Mouse (Mus musculus): ENCODE measurements around the gene Syndig1l. TPM values are rescaled to one million over a fixed set of nuclear protein-coding genes. Genes with fewer than 3 reads are reported as not detected.
A peak's percentile ranks its signal among the peaks of the same experiment; 100 is the strongest.

The Syndig1l gene
- polyA plus RNA-seq, 1 experiment from 2014 or later, result 11.2 TPM

DNA sequence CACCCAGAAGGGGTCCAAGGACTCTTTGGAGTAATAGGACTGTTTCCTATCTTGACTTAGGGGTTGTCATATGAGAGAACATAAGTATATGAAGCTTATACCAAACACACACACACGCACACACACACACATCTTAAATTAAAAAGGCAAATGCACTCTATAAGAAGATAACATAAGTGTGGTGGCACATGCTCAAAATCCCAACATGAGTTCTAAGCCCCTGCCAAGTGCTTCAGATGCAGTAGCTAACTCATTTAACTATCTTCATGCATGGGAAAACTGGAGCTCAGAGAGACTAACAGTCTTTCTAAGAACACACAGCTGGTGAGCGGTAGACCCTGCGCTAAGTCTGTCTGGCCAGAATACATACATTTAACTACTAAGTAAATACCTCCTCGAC, 11.1 kb downstream of the Syndig1l start:
- WGBS, result 81% methylated on average over 4 of the region's 4 CpGs
- H3K27ac ChIP-seq (ENCODE audit: low read depth, low read length), result no peak overlapping the region

DNA sequence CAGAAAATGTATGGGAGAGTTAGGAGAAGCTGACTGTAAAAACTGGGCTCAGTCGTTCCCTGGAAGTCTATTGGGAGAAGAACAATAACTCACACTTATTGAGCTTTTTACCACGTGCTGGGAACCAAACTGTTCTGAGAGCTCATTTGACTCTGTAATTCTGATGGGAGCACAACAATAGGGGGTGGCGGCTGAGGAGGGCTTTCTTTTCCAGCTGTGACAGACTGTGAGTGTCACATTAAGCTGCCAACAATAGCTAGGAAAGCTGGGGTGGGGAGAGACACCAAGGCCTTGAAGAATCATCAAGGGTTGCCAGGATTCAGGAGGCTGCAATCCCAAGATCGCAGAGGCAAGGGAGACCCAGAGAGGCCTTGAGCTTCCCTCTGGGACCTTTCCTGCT, 12.5 kb downstream of the Syndig1l start:
- no peaks in the 10 kb centered on the region for H3K4me1 ChIP-seq (ENCODE audit: control insufficient read depth, insufficient read depth, low read length)
- no peak for ATAC-seq (ENCODE audit: low read depth)
- H3K9ac ChIP-seq (replicated peaks; ENCODE audit: low read depth, low read length), result no peak overlapping the region
- no peak overlapping the region for H3K4me2 ChIP-seq (ENCODE audit: low read depth, low read length)
- no peaks in the 10 kb centered on the region for H3K27me3 ChIP-seq (ENCODE audit: control insufficient read depth, insufficient read depth, low read length)
- H3K9me3 ChIP-seq (ENCODE audit: control insufficient read depth, low read length), result no peaks in the 10 kb centered on the region
- H3K36me3 ChIP-seq (ENCODE audit: control insufficient read depth, insufficient read depth, low read length), result no peaks in the 10 kb centered on the region
- no peak overlapping the region for H3K4me3 ChIP-seq (ENCODE audit: low read depth, low read length)
- 0 out of 2 replicates have a peak overlapping the region, but pooled peaks have one; percentile 28 for H3K27ac ChIP-seq (ENCODE audit: low read depth, low read length)
- 13% methylated on average over 4 of the region's 4 CpGs for WGBS

More for the DNA sequence above, 11.1 kb downstream of the Syndig1l start:
- Histone ChIP-seq H3K27me3 (ENCODE audit: control insufficient read depth, insufficient read depth, low read length) (no peaks in the 10 kb centered on the region), H3K9ac (replicated peaks; ENCODE audit: low read depth, low read length) (no peak overlapping the region), H3K9me3 (ENCODE audit: control insufficient read depth, low read length) (no peaks in the 10 kb centered on the region), H3K4me3 (ENCODE audit: low read depth, low read length) (no peak overlapping the region), H3K36me3 (ENCODE audit: control insufficient read depth, insufficient read depth, low read length) (no peaks in the 10 kb centered on the region), H3K4me1 (ENCODE audit: control insufficient read depth, insufficient read depth, low read length) (no peaks in the 10 kb centered on the region), H3K4me2 (ENCODE audit: low read depth, low read length) (no peak overlapping the region)
- ATAC-seq (ENCODE audit: low read depth), result no peak

DNA sequence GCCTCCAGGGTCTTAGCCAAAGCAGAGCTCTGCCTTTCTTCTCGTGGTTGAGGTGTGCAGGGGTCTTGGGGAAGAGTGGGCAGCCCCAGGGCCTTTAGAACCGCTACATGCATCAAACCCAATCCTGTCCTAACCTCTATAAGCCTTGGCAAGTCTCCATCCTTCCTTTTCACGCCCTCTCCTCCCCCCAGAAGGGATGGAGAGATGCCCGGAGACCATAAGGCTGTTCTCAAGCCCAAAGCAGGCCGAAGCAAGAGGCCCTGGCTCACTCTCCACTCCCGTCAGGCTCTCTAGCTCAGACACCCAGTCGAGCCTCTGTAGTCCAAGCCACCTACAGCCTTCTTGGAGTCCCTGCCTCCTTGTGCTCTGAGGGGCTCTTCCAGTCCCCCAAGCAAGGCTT, 14.1 kb downstream of the Syndig1l start:
- ATAC-seq (ENCODE audit: low read depth), result no peak
- Histone ChIP-seq H3K4me1 (ENCODE audit: control insufficient read depth, insufficient read depth, low read length) (no peaks in the 10 kb centered on the region), H3K27ac (ENCODE audit: low read depth, low read length) (no peak overlapping the region), H3K9ac (replicated peaks; ENCODE audit: low read depth, low read length) (no peak overlapping the region), H3K9me3 (ENCODE audit: control insufficient read depth, low read length) (no peaks in the 10 kb centered on the region), H3K4me3 (ENCODE audit: low read depth, low read length) (no peak overlapping the region), H3K36me3 (ENCODE audit: control insufficient read depth, insufficient read depth, low read length) (no peaks in the 10 kb centered on the region), H3K27me3 (ENCODE audit: control insufficient read depth, insufficient read depth, low read length) (no peaks in the 10 kb centered on the region), H3K4me2 (ENCODE audit: low read depth, low read length) (no peak overlapping the region)
- 82% methylated on average over 7 of the region's 7 CpGs for WGBS

DNA sequence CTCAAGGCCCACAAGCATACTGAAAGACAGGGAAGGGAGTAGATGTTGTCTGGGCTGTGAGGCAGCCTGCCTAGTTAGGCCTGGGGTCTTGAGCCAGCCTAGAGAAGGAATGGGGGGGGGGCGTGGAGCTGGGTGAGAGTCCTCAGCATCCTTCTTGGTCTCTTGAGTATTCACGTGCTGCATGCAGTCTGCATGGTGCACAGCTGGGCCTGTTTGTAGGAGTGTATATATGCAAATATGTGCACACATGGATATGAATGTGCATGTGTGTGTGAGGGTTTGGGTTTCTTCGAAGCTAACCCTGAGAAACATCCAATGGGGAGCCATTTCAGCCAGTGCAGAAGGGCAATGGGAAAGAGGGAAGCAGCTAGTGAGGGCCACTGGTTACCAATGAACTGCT, 22.6 kb downstream of the Syndig1l start:
- Histone ChIP-seq H3K4me3 (ENCODE audit: low read depth, low read length) (no peak overlapping the region), H3K27me3 (ENCODE audit: control insufficient read depth, insufficient read depth, low read length) (no peaks in the 10 kb centered on the region), H3K27ac (ENCODE audit: low read depth, low read length) (no peak overlapping the region), H3K4me1 (ENCODE audit: control insufficient read depth, insufficient read depth, low read length) (peaks cover 9% of the 10 kb centered on the region; the same call in 1 of the 2 replicates), H3K4me2 (ENCODE audit: low read depth, low read length) (no peak overlapping the region), H3K9me3 (ENCODE audit: control insufficient read depth, low read length) (no peaks in the 10 kb centered on the region), H3K36me3 (ENCODE audit: control insufficient read depth, insufficient read depth, low read length) (no peaks in the 10 kb centered on the region), H3K9ac (replicated peaks; ENCODE audit: low read depth, low read length) (no peak overlapping the region)
- ATAC-seq (ENCODE audit: low read depth), result no peak
- WGBS, result 64% methylated on average over 3 of the region's 3 CpGs

DNA sequence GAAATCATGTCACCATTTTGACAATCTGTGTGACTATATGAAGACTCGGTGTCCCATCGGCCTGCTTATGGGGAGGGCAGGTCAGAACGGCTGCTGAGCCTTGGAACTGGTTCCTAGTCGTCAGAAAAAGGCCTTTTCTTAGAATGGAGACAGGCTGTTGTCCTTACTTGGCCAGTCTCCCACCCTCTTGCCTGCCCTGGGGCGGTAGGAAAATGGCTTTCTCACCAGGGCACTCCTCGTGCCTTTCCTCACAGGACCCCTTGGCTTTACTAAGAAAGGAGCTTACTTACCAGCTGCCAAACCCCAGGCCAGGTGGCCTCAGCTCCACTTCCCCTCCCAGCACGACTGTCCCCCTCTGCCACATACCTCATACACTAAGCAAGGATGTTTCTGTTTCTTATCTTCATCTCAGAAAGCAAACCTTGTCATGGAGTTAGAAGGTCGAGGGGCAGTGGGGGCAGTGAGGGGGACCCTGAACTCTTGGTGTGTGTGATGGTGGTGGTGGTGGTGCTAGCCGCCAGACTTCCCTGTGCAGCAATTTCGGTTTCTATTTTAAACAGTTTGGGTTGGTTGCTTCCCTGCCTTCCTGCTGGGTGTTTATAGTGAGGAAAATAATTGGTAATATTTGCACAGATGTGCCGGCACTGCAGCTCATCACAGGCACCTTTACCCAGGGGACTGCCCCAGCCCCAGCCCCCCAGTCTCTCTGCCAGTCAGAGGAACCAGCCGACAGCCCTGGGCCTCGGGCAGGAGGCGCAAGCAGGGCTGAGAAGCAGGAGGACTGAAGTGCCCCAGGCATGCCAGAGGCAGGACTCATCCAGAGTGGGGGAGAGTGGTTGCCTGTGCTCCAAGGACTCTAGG, 23.7 kb downstream of the Syndig1l start:
- Histone ChIP-seq H3K9ac (replicated peaks; ENCODE audit: low read depth, low read length) (no peak overlapping the region), H3K27me3 (ENCODE audit: control insufficient read depth, insufficient read depth, low read length) (no peaks in the 10 kb centered on the region), H3K36me3 (ENCODE audit: control insufficient read depth, insufficient read depth, low read length) (no peaks in the 10 kb centered on the region), H3K9me3 (ENCODE audit: control insufficient read depth, low read length) (no peaks in the 10 kb centered on the region), H3K27ac (ENCODE audit: low read depth, low read length) (peak overlapping the region; percentile 55; the same call in 1 of the 2 replicates), H3K4me1 (ENCODE audit: control insufficient read depth, insufficient read depth, low read length) (peaks cover 9% of the 10 kb centered on the region; the same call in 1 of the 2 replicates), H3K4me3 (ENCODE audit: low read depth, low read length) (no peak overlapping the region), H3K4me2 (ENCODE audit: low read depth, low read length) (no peak overlapping the region)
- peak; percentile 56; the same call in 1 of the 2 replicates for ATAC-seq (ENCODE audit: low read depth)
- 33% methylated on average over 14 of the region's 14 CpGs for WGBS

DNA sequence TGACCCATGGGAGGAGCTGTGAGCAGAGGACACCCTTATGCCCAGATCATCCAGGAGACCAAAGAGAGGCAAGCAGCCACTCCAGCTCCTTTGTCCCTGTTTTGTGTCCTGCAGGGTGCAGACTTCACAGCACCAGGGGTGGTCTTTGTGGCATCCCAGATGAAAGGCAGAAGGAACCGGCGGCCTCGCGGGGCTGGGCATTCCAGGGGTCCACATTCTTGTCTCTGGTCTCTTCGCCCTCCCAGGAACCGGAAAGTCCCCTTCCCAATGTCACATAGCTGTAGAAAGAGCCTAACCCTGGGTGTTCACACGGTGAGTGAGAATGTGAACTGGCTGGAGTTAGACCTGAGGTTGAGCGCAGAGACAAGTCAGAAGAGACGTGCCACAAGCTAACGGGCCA, 27.0 kb downstream of the Syndig1l start:
- Histone ChIP-seq H3K4me3 (ENCODE audit: low read depth, low read length) (no peak overlapping the region), H3K9me3 (ENCODE audit: control insufficient read depth, low read length) (no peaks in the 10 kb centered on the region), H3K9ac (replicated peaks; ENCODE audit: low read depth, low read length) (no peak overlapping the region), H3K27me3 (ENCODE audit: control insufficient read depth, insufficient read depth, low read length) (no peaks in the 10 kb centered on the region), H3K27ac (ENCODE audit: low read depth, low read length) (no peak overlapping the region), H3K4me2 (ENCODE audit: low read depth, low read length) (no peak overlapping the region), H3K36me3 (ENCODE audit: control insufficient read depth, insufficient read depth, low read length) (no peaks in the 10 kb centered on the region), H3K4me1 (ENCODE audit: control insufficient read depth, insufficient read depth, low read length) (peaks cover 9% of the 10 kb centered on the region; the same call in 1 of the 2 replicates)
- WGBS, result 32% methylated on average over 10 of the region's 10 CpGs
- ATAC-seq (ENCODE audit: low read depth), result no peak

DNA sequence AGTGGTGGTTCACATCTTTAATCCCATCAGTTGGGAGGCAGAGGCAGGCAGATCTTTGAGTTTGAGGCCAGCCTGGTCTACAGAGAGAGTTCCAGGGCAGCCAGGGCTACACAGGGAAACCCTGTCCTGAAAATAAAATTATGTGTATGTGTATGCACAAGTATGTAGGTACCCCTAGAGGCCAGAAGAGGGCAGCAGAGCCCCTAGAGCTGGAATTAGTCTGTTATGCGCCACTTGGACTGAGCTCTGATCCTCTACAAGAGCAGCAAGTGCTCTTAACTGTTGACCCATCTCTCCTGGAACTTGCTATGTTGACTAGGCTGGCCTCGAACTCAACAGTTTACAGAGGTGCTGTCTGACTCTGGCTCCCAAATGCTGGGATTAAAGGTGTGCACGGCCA, 28.1 kb downstream of the Syndig1l start:
- no peak for ATAC-seq (ENCODE audit: low read depth)
- Histone ChIP-seq H3K4me2 (ENCODE audit: low read depth, low read length) (no peak overlapping the region), H3K4me1 (ENCODE audit: control insufficient read depth, insufficient read depth, low read length) (peaks cover 9% of the 10 kb centered on the region; the same call in 1 of the 2 replicates), H3K27ac (ENCODE audit: low read depth, low read length) (no peak overlapping the region), H3K9ac (replicated peaks; ENCODE audit: low read depth, low read length) (no peak overlapping the region), H3K27me3 (ENCODE audit: control insufficient read depth, insufficient read depth, low read length) (no peaks in the 10 kb centered on the region), H3K36me3 (ENCODE audit: control insufficient read depth, insufficient read depth, low read length) (no peaks in the 10 kb centered on the region), H3K4me3 (ENCODE audit: low read depth, low read length) (no peak overlapping the region), H3K9me3 (ENCODE audit: control insufficient read depth, low read length) (no peaks in the 10 kb centered on the region)
- 95% methylated on average over 3 of the region's 3 CpGs for WGBS

DNA sequence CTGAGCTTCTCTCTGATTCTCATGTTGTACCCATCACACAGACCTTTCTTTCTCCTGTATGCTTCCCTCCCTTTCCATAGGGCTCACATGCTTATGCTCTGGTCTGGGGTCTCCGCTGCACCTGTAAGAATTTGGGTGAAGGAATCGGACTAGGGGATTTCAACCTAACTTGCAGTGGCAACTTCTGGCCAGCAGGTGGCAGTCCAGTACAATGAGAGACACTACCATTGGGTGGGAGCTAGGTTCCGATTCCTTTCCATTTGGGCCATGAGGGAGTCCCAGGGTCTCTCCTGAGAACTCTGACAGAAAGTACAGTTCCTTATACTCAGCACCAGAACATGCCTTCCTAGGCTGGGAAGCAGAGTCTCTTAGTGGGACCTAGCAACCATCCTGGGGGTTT, 44.7 kb downstream of the Syndig1l start:
- no peak overlapping the region for H3K4me3 ChIP-seq (ENCODE audit: low read depth, low read length)
- H3K36me3 ChIP-seq (ENCODE audit: control insufficient read depth, insufficient read depth, low read length), result no peaks in the 10 kb centered on the region
- H3K27ac ChIP-seq (ENCODE audit: low read depth, low read length), result no peak overlapping the region
- H3K27me3 ChIP-seq (ENCODE audit: control insufficient read depth, insufficient read depth, low read length), result no peaks in the 10 kb centered on the region
- 20% methylated on average over 3 of the region's 3 CpGs for WGBS
- H3K4me2 ChIP-seq (ENCODE audit: low read depth, low read length), result no peak overlapping the region
- H3K4me1 ChIP-seq (ENCODE audit: control insufficient read depth, insufficient read depth, low read length), result no peaks in the 10 kb centered on the region
- no peak overlapping the region for H3K9ac ChIP-seq (replicated peaks; ENCODE audit: low read depth, low read length)
- no peak for ATAC-seq (ENCODE audit: low read depth)
- H3K9me3 ChIP-seq (ENCODE audit: control insufficient read depth, low read length), result no peaks in the 10 kb centered on the region

DNA sequence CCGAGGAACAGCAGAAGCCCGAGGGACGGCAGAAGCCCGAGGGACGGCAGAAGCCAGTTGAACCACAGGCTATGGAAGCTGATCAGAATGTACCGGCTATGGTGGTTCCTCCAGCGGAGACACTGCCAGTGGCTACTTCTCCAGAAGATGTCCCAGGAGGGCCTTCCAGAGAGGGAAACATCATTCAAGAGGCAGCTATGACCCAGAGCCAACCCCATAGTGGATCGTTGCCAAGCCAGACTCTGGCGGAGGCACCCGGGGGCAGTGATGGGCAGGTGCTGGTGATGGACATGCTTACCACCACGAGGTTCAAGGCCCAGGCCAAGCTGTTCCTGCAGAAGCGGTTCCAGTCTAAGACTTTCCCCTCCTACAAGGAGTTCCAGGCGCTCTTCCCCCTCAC, 48.4 kb downstream of the Syndig1l start:
- no peak overlapping the region for H3K9ac ChIP-seq (replicated peaks; ENCODE audit: low read depth, low read length)
- ATAC-seq (ENCODE audit: low read depth), result no peak
- no peak overlapping the region for H3K4me3 ChIP-seq (ENCODE audit: low read depth, low read length)
- H3K27ac ChIP-seq (ENCODE audit: low read depth, low read length), result no peak overlapping the region
- no peaks in the 10 kb centered on the region for H3K9me3 ChIP-seq (ENCODE audit: control insufficient read depth, low read length)
- WGBS, result 78% methylated on average over 13 of the region's 13 CpGs
- no peaks in the 10 kb centered on the region for H3K27me3 ChIP-seq (ENCODE audit: control insufficient read depth, insufficient read depth, low read length)
- no peaks in the 10 kb centered on the region for H3K4me1 ChIP-seq (ENCODE audit: control insufficient read depth, insufficient read depth, low read length)
- no peaks in the 10 kb centered on the region for H3K36me3 ChIP-seq (ENCODE audit: control insufficient read depth, insufficient read depth, low read length)
- no peak overlapping the region for H3K4me2 ChIP-seq (ENCODE audit: low read depth, low read length)
